Mouse (Mus musculus) kidney, postnatal 0 days (tissue): Measurements from ENCODE around the gene Rabep2. TPM values are rescaled to one million over a fixed set of nuclear protein-coding genes. Genes with fewer than 3 reads are reported as not detected.
"Not testable (repeated sequence)": the region's sequence is repeated elsewhere in the genome, so short reads cannot be mapped to it uniquely, and the experiment has no call there.

Experiments used
- ATAC-seq: fragments of 200-750 bp; cut with Nextera tagmentation; replicated peaks from 2 replicates; pipeline ENCODE4 v1.8.0; 2017; ENCODE audit warnings: low read depth, moderate number of reproducible peaks, moderate TSS enrichment, moderate library complexity; ENCODE audit not compliant: low FRiP score
- DNase-seq: peaks from one replicate; pipeline ENCODE4 v3.0.0-alpha.2; 2016; ENCODE audit warnings: low spot score
- H3K27ac ChIP-seq: fragments of 300-500 bp; sonication (generic); 2 replicates; pipeline ENCODE4 v1.5.1; 2014; ENCODE audit warnings: mild to moderate bottlenecking
- H3K27me3 ChIP-seq: fragments of 300-500 bp; sonication (generic); 2 replicates; pipeline ENCODE4 v1.6.1; 2014; ENCODE audit warnings: low read length, mixed read lengths; ENCODE audit not compliant: insufficient read depth
- H3K36me3 ChIP-seq: fragments of 300-500 bp; sonication (generic); 2 replicates; pipeline ENCODE4 v1.6.1; 2014; ENCODE audit warnings: low read length, mixed read lengths; ENCODE audit not compliant: insufficient read depth
- H3K4me1 ChIP-seq: fragments of 300-500 bp; sonication (generic); replicated peaks from 2 replicates; pipeline ENCODE4 v1.6.1; 2014; ENCODE audit warnings: antibody characterized with exemption, low read length, mixed read lengths; ENCODE audit not compliant: insufficient read depth
- H3K4me2 ChIP-seq: fragments of 300-500 bp; sonication (generic); 2 replicates; pipeline ENCODE4 v1.6.1; 2014; ENCODE audit warnings: mild to moderate bottlenecking, low read length, moderate library complexity, mixed read lengths
- H3K4me3 ChIP-seq: fragments of 300-500 bp; sonication (generic); replicated peaks from 2 replicates; pipeline ENCODE4 v1.5.1; 2014; ENCODE audit warnings: low read depth, low read length
- H3K9ac ChIP-seq: fragments of 300-500 bp; sonication (generic); 2 replicates; pipeline ENCODE4 v1.6.1; 2014; ENCODE audit warnings: low read depth, low read length
- H3K9me3 ChIP-seq: fragments of 300-500 bp; sonication (generic); replicated peaks from 2 replicates; pipeline ENCODE4 v1.6.1; 2016; ENCODE audit warnings: low read length, inconsistent platforms, mixed read lengths
- CTCF ChIP-seq: IDR thresholded peaks from 2 replicates; pipeline ENCODE4 v1.5.1; 2016; ENCODE audit warnings: antibody characterized with exemption, low read depth, mild to moderate bottlenecking, moderate library complexity
- WGBS: fragments of 180-500 bp; shearing (Covaris S2); extraction: QIAGEN DNeasy Blood & Tissue Kit; methylation state at CpG from one replicate; pipeline ENCODE4 v1.1.7; 2014; 5-methylcytosine and 5-hydroxymethylcytosine counted together
- polyA plus RNA-seq: library from polyadenylated mRNA; unstranded; fragments of >200 nt; fragmentation: Nextera tagmentation; extraction: Ambion mirVana; gene quantifications from 2 replicates; pipeline ENCODE4 v1.2.1, GENCODE M21; 2015

Gene Rabep2
- polyA plus RNA-seq, 1 experiment from 2014 or later, result 29.7 TPM

DNA sequence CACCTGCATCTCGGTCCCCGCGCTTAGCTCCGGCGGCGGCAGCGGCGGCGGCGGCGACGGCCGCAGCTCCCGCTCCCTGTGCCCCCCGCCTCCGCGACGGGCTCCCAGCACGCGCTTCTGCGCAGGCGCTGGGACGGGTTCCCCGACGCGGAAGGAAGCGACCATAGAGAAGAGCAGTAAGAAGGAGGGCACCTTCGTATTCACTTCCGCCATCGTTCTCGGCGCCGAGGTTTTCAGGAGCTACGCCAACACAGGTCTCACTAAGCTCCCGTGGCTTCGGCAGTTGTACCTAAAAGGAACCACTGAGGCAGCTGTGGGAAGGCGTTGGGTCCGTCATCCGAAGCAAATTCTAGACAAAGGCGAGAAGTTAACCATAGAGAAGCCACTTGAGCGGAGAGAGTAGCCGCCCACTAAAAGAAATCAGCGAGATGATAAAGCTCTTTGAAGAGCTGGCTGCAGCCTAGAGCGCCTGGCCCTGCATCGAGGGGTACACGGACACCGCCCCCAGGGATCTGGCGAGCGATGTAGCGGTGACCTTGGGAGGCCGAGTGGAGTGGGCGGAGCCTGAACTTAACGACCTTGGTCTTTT lies 46.5 kb downstream of the Rabep2 start, which contains the start of gene Sh2b1:
Gene Sh2b1, minus strand, starts transcription at position 432 of the 589 bp plus-strand sequence.
- TF ChIP-seq CTCF, result peak; percentile 51; the same call in 1 of the 2 replicates
- ATAC-seq, result peak; percentile 93

DNA sequence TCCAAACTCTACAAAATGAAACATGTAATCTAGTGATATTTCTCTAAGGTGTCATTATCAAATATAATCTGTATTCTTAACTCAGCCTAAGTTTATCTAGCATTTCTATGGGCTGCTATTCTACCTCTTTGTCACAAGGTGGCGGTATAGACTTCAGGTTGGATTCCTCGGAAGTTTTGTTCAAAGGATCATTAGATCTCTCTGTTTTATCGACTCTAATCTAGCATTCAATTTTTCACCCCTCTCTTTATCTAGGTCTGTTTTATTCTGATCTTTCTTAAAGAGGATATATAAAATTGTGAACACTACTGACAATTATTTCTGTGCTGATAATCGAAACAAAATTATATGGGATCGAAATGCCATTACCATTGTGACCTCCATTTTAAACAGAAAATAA lies 53.1 kb downstream of the Rabep2 start:
- DNase-seq, result peak; percentile 50
- H3K4me3 ChIP-seq, result no peak overlapping the region

More for the DNA sequence above, 46.5 kb downstream of the Rabep2 start, which contains the start of gene Sh2b1:
- no peaks in the 10 kb centered on the region for H3K9me3 ChIP-seq
- H3K4me3 ChIP-seq, result peak within 1 kb of the TSS; percentile 74
- under 1% methylated on average over 53 of the region's 53 CpGs for WGBS
- no peaks in the 10 kb centered on the region for H3K27me3 ChIP-seq
- peaks cover 17% of the 10 kb centered on the region; the same call in 1 of the 2 replicates for H3K4me1 ChIP-seq
- peak within 1 kb of the TSS; percentile 95 for H3K27ac ChIP-seq
- H3K9ac ChIP-seq, result peak within 1 kb of the TSS; percentile 83
- H3K4me2 ChIP-seq, result peak within 1 kb of the TSS; percentile 92
- H3K36me3 ChIP-seq, result peaks cover 23% of the 10 kb centered on the region
- peak; percentile 98 for DNase-seq

DNA sequence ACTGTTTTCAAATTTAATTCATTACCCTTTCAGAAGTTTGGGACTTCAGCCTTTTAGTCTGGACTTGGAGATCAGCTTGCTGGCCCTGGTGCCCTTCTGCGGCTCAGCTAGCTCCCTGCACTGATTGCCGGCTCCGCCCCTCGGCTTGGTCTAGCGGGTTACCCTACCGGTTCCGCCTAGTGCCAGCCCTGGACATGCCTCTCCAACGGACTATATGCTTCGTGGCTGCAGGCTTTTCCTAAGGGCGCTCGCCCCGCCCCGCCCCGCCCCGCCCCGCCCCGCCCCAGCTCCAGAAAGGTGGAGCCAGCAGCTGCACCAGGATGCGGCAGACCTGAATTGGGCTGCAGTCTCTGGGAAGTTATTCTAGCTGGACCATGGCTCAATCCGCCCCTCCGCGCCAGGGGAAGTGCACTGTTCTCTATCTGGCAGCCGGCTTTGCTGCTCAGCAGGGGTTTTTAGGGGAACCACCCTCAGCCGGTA lies 53.9 kb downstream of the Rabep2 start:
- peak; percentile 94 for DNase-seq
- 0 out of 2 replicates have a peak, but pooled peaks have one; percentile 3 for TF ChIP-seq CTCF
- Histone ChIP-seq H3K27me3 (no peaks in the 10 kb centered on the region), H3K4me3 (peak overlapping the region; percentile 21), H3K9ac (peak overlapping the region; percentile 46), H3K4me1 (no peaks in the 10 kb centered on the region), H3K27ac (peak overlapping the region; percentile 67), H3K9me3 (no peaks in the 10 kb centered on the region), H3K36me3 (no peaks in the 10 kb centered on the region), H3K4me2 (peak overlapping the region; percentile 59)
- ATAC-seq, result peak; percentile 92
- under 1% methylated on average over 23 of the region's 23 CpGs for WGBS

More for the DNA sequence above, 53.1 kb downstream of the Rabep2 start:
- H3K27me3 ChIP-seq, result no peaks in the 10 kb centered on the region
- peak overlapping the region; percentile 67; the same call in 1 of the 2 replicates for H3K27ac ChIP-seq
- ATAC-seq, result no peak
- no peak overlapping the region for H3K9ac ChIP-seq
- peak; percentile 74 for TF ChIP-seq CTCF
- H3K4me1 ChIP-seq, result no peaks in the 10 kb centered on the region
- H3K36me3 ChIP-seq, result no peaks in the 10 kb centered on the region
- no peak overlapping the region; the same call in 1 of the 2 replicates for H3K4me2 ChIP-seq
- no peaks in the 10 kb centered on the region for H3K9me3 ChIP-seq
- WGBS, result 27% methylated on average over 5 of the region's 5 CpGs

DNA sequence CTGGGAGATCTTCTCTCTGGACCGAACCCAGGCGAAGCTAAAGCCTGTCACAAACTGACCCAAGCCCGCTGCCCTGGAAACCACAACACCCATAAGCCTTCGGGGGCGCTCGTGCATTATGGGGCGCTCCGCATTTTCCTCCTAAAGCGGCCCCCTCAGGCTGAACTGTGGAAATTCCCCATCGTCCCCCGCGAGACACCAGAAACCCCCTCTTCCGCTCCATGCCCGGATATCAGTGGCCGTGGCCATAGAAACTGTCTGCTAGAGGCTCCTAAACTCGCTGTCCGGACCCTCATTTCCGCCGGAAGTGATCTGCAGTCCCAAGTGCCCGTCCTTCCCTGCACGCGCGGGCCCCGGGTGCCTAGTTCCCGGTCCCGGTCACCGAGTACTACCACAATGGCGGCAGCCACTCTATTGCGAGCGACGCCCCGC lies 58.5 kb downstream of the Rabep2 start, which contains the start of gene Tufm:
Gene Tufm, plus strand, starts transcription at position 310 of the 432 bp plus-strand sequence.
- peak within 1 kb of the TSS; percentile 89 for H3K4me2 ChIP-seq

DNA sequence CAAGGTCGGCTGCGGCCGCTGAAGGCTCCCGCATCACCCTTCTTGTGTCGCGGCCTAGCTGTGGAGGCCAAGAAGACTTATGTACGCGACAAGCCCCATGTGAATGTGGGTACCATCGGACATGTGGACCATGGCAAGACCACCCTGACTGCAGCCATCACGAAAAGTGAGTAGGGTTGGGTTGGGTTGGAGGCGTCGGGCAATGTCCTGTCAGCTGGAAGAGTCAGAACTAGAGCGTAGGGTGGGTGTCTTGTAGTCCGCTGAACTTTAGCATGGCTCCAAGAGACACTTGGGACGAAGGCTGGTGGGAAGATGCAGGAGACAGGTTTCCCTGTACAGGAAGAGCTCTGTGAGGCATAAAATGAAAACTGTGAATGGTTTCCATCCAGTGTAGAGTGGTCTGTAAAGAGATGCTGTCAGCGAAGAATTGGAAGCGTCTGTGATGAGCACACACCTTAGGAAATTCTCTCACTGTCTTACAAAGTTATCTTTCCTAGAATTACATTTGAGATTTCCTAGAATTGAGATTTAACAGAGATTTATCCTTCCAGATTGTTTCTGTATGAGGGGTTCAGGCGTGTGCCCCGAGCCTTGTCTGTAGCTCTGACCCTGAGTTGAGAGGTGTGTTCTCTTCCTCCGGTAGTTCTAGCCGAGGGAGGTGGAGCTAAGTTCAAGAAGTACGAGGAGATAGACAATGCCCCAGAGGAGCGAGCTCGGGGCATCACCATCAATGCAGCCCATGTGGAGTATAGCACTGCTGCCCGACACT lies 59.2 kb downstream of the Rabep2 start:
- not testable (repeated sequence) for H3K9me3 ChIP-seq, H3K27me3 ChIP-seq, DNase-seq, H3K4me1 ChIP-seq
- Histone ChIP-seq H3K36me3 (peaks cover 25% of the 10 kb centered on the region), H3K9ac (peak overlapping the region; percentile 75), H3K4me2 (peak overlapping the region; percentile 89), H3K4me3 (peak overlapping the region; percentile 61), H3K27ac (peak overlapping the region; percentile 43; the same call in 1 of the 2 replicates)
- ATAC-seq, result peak; percentile 34
- WGBS, result 12% methylated on average over 20 of the region's 25 CpGs

More for the DNA sequence above, 58.5 kb downstream of the Rabep2 start, which contains the start of gene Tufm:
- Histone ChIP-seq H3K27me3 (no peaks in the 10 kb centered on the region), H3K9me3 (no peaks in the 10 kb centered on the region), H3K4me3 (peak within 1 kb of the TSS; percentile 61), H3K36me3 (peaks cover 17% of the 10 kb centered on the region; the same call in 1 of the 2 replicates), H3K27ac (peak within 1 kb of the TSS; percentile 55), H3K9ac (peak within 1 kb of the TSS; percentile 75), H3K4me1 (peaks cover 6% of the 10 kb centered on the region; the same call in 1 of the 2 replicates)
- TF ChIP-seq CTCF, result peak; percentile 66
- peak; percentile 100 for DNase-seq
- ATAC-seq, result peak; percentile 92
- WGBS, result under 1% methylated on average over 32 of the region's 32 CpGs

DNA sequence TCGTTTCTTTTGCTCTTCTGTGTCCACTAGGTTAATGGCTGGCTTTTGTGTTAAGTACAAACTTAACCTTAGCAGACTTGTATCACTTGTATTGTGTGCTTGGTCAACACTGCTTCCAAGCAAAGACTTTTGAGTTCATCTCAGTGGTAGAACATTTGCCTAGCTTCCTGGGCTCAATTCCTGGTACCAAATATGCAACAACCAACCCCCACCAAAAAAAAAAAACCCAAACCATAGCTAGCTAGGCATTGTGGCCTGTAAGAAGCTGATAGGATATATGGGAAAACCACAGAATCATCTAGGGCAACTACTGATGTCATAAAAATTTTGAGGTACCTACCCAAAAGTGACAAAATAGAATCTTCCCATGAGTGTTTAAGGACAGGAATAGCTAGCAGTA lies 62.4 kb downstream of the Rabep2 start:
- DNase-seq, result no peak
- Histone ChIP-seq H3K9ac (no peak overlapping the region), H3K27ac (no peak overlapping the region), H3K27me3 (no peaks in the 10 kb centered on the region), H3K4me1 (peaks cover 6% of the 10 kb centered on the region; the same call in 1 of the 2 replicates), H3K36me3 (peaks cover 55% of the 10 kb centered on the region), H3K9me3 (no peaks in the 10 kb centered on the region), H3K4me3 (no peak overlapping the region), H3K4me2 (no peak overlapping the region)
- WGBS, result 79% methylated on average over 1 of the region's 1 CpGs
- no peak for ATAC-seq
- TF ChIP-seq CTCF, result no peak
